Mouse (Mus musculus) regulatory T cell (primary cell): ENCODE results near the gene Kcnf1.

ENCODE experiments used
- in situ Hi-C: fragments of 300-600 bp; cut with MboI, MseI; formaldehyde crosslinking; loops from one replicate; pipeline ENCODE4 v1.15.1; 2025; ENCODE audit warnings: high pct_unique_total_duplicates

Kcnf1 gene

DNA sequence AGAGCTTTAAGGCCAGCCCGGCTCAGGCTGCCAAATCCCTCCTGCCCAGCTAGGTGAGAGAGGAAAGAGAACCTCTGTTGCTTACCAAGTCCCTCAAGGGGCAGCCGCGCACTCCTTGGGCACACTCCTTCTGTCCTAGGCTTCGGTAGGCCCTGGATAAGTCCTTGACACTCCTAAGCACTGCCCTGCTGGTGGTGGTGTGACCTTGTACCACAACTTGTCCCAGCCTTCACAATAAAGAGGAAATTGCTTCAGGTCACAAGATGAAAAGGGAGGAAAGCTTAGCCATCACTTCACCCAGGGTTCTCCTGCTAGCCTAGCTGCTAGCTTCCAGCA is at the start of gene Kcnf1:
TSS of gene Kcnf1 (minus strand) at position 132 of the 336 bp plus-strand sequence.
- in situ Hi-C loops = no loop called here

DNA sequence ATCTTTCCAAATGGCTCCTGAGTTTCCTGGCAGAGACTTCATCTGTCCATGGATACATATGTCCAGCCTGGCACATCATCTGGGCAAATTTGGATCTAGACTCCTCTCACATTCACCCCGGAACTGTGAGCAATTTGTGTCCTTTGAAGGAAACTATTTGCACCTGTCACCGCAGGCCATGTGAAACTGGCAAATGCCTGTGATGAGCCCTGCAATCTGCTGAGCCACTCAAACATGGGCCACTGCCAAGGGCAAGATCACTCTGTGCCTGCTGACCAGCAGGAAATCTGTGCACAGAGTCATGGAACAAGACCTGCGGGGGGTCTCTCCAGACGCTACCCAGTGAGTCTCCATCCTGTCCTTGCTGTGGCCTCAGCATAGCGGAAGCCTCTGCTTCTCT is 48.3 kb upstream of the Kcnf1 start:
- in situ Hi-C loops = no loop called here

DNA sequence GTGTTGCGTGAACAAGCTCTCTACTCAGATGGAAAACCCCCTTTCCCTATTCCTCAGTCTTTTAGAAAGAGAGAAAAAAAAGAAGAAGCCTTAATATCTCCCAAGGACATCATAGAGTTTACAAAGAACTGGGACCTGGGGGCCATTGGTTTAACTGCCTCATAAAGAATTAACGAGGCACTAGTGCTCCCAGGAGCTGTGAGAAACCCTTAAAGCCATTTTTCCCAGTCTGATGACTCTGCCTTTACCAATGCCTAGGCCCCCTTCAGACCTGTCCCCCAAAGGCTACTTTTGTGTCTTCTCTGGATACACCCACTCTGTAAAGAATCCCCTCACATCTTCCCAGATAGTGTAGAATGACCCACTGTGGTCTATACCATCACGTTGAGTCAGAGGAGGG is 46.4 kb upstream of the Kcnf1 start:
- in situ Hi-C loops = no loop called here

DNA sequence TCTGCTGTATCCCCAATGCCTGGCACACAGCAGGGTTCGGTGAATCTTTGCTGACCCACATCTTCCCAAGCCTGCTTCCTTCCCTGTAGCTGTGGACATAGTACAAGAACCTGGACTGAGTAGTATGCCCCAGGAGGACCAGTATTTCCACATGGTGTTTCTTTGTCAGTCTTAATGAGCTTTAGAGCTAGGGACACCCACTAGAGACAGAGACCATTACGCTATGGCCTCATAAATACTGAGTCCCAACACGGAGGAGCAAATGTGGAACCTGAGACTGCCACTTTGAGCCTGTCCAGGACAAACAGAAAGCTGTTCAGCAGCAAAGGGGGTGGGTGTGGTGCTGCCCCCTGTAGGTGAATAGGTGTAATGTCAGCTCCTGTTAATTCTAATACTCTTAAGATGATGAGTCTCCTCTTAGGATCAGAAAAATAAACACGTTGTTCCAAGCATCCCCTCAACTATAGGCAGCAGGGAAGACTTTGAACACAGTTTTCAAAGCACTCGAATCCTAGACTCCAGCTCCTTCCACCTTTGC is 45.3 kb upstream of the Kcnf1 start:
- in situ Hi-C loops = no loop called here

DNA sequence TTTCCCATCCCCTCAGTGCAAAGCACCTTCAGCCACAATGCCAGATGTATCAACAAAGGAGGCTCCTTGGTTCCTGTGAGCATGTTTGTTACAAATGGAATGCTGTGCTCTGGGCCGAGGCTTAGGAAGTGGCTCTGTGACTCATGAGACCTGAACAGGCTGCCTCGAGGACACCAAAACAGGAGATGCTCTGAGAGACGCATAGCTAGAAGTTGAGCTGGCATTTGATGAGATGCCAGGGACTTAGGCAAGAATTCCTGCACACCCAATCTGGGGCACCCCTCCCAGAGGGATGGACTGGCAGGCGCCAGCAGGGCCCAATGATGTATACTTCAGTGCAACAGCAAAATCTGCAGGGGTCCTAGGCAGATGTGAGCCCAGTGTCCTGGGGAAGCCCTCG is 43.9 kb upstream of the Kcnf1 start:
- in situ Hi-C loops = no loop called here

DNA sequence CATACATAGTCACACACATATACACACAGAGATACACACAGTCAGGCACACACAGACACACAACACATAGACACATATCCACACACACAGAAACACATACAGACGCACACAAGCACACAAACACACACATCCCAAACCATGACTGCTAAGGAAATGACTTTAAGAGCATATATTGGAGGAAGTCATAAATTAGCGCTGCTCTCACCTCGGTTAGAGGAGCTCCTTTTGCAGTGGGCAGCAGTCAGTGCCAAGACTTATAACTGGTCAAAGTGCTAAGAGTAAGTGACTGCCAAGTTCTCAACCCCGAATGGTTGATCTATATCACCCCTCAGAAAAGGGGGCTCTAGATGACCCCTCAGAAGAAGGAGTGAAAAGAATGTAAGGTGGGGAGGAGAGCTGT is 42.4 kb upstream of the Kcnf1 start:
- in situ Hi-C loops = no loop called here

DNA sequence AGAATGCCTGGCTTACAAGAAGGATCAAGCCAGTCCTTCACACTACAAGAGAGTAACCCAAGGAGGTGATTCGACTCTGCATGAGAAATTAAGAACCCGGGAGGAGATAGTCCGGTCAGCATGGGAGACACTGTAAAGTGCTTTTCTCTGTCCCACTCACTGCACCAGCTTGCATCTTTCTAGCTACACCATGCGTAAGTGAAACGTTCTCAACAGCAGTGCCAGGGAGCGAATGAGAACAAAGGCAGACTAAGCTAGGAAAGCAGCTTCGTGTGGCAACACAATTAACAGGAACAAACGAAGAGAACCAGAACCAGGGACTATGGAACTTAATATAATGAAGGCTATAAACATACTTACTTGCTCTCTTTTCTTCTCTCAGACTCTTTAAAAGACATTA is 41.7 kb upstream of the Kcnf1 start:
- in situ Hi-C loops = no loop called here

DNA sequence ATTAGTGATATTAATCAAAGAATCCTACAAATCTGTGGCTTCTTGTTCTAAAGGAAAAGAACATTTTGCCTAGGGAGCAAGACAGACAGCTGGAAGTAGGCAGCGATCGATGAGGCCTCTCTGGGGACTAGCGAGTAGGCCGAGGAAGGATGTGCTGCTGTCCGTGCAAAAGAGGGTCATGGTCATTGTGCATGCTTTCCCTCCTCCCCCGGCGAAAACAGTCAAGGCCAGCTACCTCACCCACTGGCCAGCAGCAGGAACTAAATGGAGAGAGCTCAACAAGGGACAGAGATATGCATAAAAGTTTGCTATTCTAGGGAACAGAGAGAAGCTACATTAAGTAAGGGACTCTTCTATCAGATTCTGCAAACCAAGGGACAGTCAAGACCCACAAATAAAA is 39.1 kb upstream of the Kcnf1 start:
- in situ Hi-C loops = no loop called here

DNA sequence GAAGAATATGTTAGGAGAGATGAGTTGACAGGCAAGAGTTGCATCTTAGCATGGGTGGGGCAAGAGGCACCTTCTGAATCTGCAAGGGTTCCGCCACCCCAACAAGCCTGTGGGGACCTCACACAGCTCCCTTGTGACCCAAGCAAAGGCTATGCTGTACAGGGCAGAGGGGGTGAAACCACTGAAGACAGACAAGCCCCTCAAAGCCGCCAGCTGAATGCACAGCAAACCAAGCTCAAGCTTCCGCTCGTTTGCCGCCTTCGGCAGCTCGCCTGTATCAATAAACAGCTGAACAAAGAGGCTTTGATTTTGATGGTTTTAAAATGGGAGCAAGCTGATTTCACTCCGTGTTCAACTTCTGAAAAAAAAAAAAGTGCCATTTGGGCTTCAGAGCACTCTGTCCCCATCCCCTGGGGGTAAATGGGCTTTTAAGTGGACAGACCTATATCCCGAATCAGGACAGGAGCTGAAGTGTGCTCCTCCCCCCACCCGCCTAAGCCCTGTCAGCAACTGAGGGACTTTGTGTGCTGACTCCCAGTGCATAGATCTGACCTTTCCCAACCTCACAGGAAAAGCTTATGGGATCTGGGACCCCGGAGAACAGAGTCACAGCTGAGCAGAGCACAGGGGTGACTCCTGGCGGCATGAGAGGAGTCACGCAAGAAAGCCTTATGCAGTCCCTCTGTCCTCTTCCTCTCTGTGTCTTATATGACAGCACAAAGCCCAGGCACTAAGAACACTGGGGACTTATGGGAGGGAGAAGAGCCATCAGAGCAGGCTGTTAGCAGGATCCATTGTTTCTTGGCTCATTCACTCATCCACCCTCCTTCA is 26.0 kb upstream of the Kcnf1 start:
- in situ Hi-C loops = no loop called here

DNA sequence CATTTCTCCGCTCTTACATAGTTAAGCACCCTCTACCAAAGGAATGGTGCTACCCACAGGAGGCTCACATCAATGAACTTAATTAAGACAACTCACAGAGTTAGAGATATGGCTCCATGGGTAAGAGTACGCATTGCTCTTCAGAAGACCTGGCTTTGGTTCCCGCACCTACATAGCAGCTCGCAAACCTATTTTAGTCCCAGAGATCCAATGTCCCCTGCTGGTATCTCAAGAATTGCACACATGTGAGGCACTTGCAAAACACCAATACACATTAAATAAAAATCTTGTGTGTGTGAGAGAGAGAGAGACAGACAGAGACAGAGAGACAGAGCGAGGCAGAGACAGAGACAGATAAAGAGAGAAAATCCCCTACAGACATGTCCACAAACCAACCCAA is 21.9 kb upstream of the Kcnf1 start:
- in situ Hi-C loops = no loop called here

DNA sequence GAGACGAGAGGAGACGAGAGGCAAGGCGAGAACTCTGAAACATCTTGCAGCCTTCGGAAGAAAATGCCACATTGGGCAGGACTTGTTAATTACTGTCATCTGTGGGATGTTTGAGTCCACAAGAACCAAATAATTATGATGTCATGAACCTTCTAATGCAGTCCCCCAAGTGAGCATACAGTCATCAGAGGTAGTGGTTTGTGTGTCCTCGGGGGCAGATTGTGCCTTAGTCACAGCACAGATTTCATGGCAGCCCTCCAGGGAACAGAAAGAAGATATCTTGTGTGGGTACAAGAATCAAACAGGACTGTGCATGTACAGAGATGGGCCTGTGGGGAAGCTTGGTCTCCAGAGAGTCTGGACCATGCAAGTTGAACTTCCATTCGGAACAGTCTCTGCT is 17.5 kb upstream of the Kcnf1 start:
- in situ Hi-C loops = no loop called here

DNA sequence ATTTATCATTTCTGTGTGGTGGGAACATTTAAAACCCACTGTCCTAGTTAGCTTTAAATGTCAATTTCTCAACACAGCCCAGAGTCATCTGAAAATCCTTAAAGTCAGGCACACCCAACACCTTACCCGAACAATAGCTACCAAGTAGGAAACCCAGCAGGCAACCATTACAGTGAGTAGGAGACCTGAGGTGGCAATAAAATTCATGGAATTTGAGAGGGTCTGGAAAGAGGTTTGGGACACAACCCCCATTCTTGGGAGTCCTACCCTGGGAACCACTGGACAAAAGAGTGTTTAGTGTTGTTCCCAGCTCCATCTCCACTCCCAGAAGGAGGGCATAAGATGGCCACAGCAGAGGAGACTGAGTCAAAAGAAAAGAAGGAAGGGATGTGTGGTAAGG is 16.6 kb upstream of the Kcnf1 start:
- in situ Hi-C loops = no loop called here

DNA sequence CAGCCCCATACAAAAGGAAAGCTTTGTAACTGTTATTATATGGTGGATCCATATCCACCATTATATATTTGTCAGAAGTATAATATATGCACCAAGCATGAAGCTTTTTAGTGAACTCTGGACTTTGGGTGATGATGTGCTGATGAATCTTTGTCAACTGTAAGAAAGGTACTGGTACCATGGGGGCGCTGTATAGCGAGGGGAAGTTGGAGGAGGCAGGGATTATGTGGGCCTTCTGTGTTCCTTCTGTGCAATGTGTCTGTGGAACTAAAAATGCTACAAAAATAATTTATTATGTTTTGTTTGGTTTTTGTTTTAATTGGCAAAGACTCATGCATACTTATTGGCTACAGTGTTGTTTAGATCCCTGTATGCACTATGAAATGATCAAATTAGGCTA is 16.2 kb upstream of the Kcnf1 start:
- in situ Hi-C loops = no loop called here

DNA sequence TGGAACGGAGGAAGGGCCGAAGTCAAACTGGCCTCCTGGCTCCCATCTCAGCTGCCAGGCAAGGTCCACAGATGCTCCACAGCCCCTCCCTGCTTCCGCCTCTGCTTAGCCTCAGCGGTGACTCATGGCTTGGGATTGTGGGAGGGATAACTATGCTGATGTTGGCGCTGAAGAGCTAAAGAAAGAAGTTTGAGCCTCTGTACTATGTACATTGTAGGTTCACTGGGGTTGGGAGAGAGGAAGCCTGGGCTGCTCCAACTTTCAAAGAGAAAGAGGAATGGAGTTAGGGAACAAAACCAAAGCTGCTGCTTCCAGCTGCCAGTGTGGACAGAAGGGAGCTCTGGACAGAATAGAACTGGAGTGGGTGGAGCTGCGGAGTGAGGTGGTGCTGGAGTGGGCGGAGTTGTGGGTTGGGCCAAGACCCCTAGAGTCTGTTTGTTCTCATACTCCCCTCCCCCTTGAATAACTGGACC is 7.7 kb upstream of the Kcnf1 start:
- in situ Hi-C loops = no loop called here

DNA sequence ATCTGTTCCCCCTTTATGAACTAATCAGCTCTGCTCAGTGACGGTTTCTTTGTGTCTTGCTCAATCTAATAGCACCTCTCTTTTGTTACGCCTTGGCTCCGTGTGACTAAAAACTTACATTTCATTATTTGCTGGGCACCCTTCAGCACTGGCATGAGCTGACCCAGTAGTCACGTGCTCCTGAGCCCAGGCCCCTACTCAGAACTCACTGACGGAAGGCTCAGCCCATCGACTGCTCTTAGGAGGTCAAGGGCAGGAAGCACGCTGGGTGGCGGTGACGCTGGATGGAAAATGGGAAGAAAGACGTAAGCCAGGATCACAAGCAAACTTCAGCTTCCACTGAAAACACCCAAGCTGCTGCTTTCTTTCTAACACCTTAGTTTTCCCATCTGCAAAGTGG is 7.1 kb upstream of the Kcnf1 start:
- in situ Hi-C loops = no loop called here

DNA sequence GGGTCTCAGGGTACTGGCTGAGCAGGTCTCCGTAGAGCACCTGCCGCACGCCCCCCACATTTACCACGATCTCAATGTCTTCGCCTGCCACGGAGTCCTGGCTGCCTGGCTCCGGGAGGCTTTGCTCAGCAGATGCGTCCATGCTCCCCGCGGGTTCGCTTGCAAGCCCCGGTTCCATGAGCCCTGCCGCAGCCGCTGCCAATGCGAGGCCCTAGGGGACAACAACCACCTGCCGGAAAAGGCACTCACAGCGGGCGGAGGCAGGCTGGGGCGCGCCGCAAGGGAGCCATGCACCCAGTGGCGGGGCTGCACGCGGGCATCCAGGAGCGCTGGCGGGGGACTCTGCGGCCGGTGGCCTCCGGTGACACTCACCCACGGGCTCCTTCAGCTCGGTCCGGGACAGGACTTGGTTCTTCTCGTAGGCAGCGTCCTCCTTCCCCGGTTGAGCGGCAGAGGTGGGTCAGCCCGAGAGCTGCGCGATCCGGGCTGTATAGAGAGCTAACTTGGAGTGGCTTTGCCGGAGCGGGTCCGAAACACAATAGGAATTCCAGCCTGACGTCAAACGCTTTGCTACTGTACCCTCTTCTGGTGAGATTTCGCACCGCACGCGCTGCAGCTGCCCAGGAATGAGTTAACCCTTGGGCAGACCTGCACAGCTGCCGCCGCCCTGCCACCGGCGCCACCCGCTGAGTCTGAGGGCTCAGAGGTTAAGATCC is 489 bp downstream of the Kcnf1 start:
- in situ Hi-C loops = no loop called here

DNA sequence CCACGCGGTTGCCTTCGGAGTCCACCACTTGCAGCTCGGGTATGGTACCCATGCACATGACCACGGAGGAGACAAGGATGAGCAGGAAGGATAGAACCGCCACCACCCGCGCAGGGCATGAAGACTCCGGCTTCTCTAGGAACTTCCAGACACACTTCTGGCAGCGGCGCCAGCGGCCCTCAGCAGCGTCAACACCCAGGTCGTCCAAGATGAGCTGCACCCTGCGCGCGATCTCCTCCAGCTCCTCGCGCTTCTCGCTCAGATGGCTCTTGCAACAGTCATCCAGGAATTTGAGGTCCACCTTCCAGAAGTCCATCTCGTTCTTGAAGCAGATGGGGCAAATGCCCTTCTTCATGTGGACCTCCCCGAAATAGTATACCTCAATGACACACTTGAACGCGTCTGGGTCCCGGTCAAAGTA is 1.1 kb downstream of the Kcnf1 start:
- in situ Hi-C loops = no loop called here

DNA sequence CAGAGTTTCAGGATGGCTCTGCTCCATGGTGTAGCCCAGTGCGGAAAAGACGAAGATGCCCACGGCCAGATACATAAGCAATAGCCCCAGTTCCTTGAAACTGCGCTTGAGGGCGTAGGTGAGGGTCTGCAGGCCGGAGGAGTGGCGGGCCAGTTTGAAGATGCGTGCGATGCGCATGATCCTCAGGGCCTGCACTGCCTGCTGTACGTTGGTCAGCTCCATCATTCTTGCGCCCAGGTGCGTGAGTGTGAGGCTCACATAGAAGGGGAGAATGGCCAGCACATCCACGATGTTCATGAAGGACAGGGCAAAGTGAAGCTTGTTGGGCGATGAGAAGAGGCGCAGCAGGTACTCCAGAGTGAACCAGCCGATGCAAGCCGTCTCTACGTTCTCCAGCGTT is 1.6 kb downstream of the Kcnf1 start:
- in situ Hi-C loops = no loop called here

DNA sequence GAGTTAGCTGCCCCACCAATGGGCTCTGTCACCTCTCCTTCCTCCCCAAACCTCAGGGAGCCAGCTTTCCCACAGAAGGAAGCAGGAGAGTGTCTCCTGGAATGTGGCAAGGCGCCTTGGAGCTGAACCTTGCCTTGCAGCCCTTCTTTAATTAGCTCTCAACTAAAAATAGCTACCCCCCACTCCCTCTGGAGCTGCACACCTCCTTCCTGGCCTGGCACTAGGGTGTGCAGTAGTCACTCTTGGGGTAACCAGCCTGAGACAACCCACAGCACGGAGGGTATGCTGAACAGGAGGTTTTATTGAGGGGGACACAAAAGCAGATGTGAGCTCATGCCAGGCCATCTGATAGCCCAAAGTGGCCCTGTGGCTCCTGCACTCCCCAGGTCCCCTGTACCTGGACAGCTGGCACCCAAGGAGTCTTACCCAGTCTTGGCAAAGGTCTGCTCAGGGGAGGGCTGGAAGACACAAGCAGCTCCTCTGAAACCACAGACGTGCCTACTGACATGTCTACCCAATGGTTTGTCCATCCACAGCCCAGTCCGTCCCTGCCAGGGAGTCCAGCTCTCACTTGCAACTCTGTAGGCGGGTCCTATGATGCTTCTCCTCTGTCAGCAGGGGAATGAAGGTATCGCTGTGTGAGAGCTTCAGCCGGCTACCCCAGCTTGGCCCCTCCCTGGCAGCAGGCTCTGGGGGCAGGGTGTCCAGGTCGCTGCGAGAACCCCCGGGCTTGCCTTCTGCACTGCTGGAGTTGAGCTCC is 2.4 kb downstream of the Kcnf1 start:
- in situ Hi-C loops = no loop called here

DNA sequence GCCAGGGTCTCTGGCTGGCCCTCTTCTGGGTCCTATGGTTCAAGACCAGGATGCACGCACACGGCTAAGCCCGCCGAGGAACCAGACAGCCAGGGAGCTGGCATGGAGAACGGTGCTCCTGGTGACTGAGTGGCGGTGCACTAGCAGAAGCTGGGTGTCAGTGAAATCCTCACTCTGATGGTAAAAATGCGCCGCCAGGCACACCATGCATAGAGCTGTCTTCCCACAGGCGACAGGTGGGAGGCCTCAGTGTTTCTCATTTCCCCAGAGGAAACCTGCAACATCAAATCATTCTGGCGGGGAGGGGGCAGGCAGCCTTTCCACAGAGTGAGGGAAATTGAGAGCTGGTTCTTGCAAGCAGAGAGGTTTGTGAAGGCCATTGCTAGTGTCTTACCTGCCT is 6.3 kb downstream of the Kcnf1 start:
- in situ Hi-C loops = no loop called here

DNA sequence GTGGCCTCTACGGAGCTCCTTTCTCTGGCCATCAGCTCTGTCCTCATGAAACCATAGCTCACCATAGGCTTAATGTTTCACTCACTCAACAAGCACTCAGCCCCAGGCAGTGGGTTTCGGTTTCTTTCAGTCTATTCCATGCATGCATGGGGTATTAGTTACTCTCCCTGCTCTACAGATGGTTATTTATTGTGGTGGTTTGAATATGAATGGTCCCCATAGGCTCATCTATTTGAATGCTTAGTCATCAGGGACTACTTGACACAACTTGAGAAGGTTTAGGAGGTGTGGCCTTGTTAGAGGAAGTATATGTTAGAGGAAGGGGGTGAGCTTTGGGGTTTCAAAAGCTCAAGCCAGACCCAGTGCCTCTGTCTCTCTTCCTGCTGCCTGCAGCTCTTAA is 10.6 kb downstream of the Kcnf1 start:
- in situ Hi-C loops = no loop called here

DNA sequence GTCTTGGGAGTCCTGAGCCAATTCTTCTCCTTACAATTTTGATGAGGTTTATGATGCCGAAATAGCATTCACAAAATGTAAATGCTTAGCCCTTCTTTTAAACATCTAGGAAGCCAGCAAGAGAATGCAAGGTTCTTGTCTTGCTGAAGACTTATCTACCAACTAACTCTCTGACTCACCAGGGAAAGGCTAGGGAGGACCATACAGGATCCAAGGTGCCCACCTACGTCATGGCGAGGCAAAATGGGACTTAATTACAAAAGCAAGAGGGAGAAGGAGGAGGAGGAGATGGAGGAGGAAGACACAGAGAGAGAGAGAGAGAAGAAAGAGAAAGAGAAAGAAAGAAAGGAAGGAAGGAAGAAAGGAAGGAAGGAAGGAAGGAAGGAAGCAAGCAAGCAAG is 12.7 kb downstream of the Kcnf1 start:
- in situ Hi-C loops = no loop called here
